Mouse (Mus musculus): Measurements from ENCODE around the gene Jam3. TPM values are rescaled to one million over a fixed set of nuclear protein-coding genes. Genes with fewer than 3 reads are reported as not detected.

Jam3 gene
- polyA plus RNA-seq, 1 experiment from 2014 or later, result 100 TPM

- Histone ChIP-seq H3K4me1 (peaks cover 5% of the 10 kb centered on the region; the same call in 1 of the 2 replicates), H3K27me3 (replicated peaks; ENCODE audit: low read depth, poor library complexity, severe bottlenecking) (no peaks in the 10 kb centered on the region), H3K36me3 (replicated peaks) (peaks cover 98% of the 10 kb centered on the region), H3K9me3 (no peaks in the 10 kb centered on the region), H3K4me3 (no peak overlapping the region), H3K27ac (replicated peaks) (no peak overlapping the region)
- no peak for DNase-seq (ENCODE audit: low spot score)
- 88% methylated on average over 4 of the region's 4 CpGs for WGBS
Measured at GRCm38 (mm10) chr9:27099474-27099873, 55.7 kb downstream of the Jam3 start.

- 83% methylated on average over 8 of the region's 8 CpGs for WGBS
- Histone ChIP-seq H3K4me1 (peaks cover 5% of the 10 kb centered on the region; the same call in 1 of the 2 replicates), H3K36me3 (replicated peaks) (peaks cover 98% of the 10 kb centered on the region), H3K27ac (replicated peaks) (no peak overlapping the region), H3K9me3 (no peaks in the 10 kb centered on the region), H3K4me3 (no peak overlapping the region), H3K27me3 (replicated peaks; ENCODE audit: low read depth, poor library complexity, severe bottlenecking) (no peaks in the 10 kb centered on the region)
- no peak for DNase-seq (ENCODE audit: low spot score)
Measured at GRCm38 (mm10) chr9:27098557-27098956, 56.7 kb downstream of the Jam3 start.

GRCm38 (mm10) chr9:27098092-27098491 is 57.1 kb downstream of the Jam3 start:
- no peak overlapping the region for H3K27ac ChIP-seq (replicated peaks)
- no peaks in the 10 kb centered on the region for H3K9me3 ChIP-seq
- H3K36me3 ChIP-seq (replicated peaks), result peaks cover 98% of the 10 kb centered on the region
- 37% methylated on average over 4 of the region's 4 CpGs for WGBS
- H3K4me3 ChIP-seq, result no peak overlapping the region
- peaks cover 5% of the 10 kb centered on the region; the same call in 1 of the 2 replicates for H3K4me1 ChIP-seq
- DNase-seq (ENCODE audit: low spot score), result no peak
- no peaks in the 10 kb centered on the region for H3K27me3 ChIP-seq (replicated peaks; ENCODE audit: low read depth, poor library complexity, severe bottlenecking)

- no peak overlapping the region for H3K4me3 ChIP-seq
- 90% methylated on average over 6 of the region's 6 CpGs for WGBS
- H3K4me1 ChIP-seq, result peaks cover 3% of the 10 kb centered on the region; the same call in 1 of the 2 replicates
- no peak overlapping the region for H3K27ac ChIP-seq (replicated peaks)
- H3K9me3 ChIP-seq, result no peaks in the 10 kb centered on the region
- peaks cover 99% of the 10 kb centered on the region for H3K36me3 ChIP-seq (replicated peaks)
- H3K27me3 ChIP-seq (replicated peaks; ENCODE audit: low read depth, poor library complexity, severe bottlenecking), result no peaks in the 10 kb centered on the region
- DNase-seq (ENCODE audit: low spot score), result no peak
Measured at GRCm38 (mm10) chr9:27092916-27093315, 62.3 kb downstream of the Jam3 start.

- Histone ChIP-seq H3K36me3 (replicated peaks) (peaks cover 99% of the 10 kb centered on the region), H3K9me3 (no peaks in the 10 kb centered on the region), H3K4me3 (no peak overlapping the region), H3K4me1 (no peaks in the 10 kb centered on the region), H3K27me3 (replicated peaks; ENCODE audit: low read depth, poor library complexity, severe bottlenecking) (no peaks in the 10 kb centered on the region), H3K27ac (replicated peaks) (no peak overlapping the region)
- WGBS, result 93% methylated on average over 13 of the region's 13 CpGs
- no peak for DNase-seq (ENCODE audit: low spot score)
Measured at GRCm38 (mm10) chr9:27090801-27091775, 64.1 kb downstream of the Jam3 start.

GRCm38 (mm10) chr9:27090134-27090533 is 65.1 kb downstream of the Jam3 start:
- Histone ChIP-seq H3K27ac (replicated peaks) (no peak overlapping the region), H3K4me3 (no peak overlapping the region), H3K27me3 (replicated peaks; ENCODE audit: low read depth, poor library complexity, severe bottlenecking) (no peaks in the 10 kb centered on the region), H3K4me1 (no peaks in the 10 kb centered on the region), H3K36me3 (replicated peaks) (peaks cover 99% of the 10 kb centered on the region), H3K9me3 (no peaks in the 10 kb centered on the region)
- no peak for DNase-seq (ENCODE audit: low spot score)
- 94% methylated on average over 1 of the region's 1 CpGs for WGBS

- DNase-seq (ENCODE audit: low spot score), result no peak
- Histone ChIP-seq H3K27ac (replicated peaks) (no peak overlapping the region), H3K4me3 (no peak overlapping the region), H3K36me3 (replicated peaks) (peaks cover 100% of the 10 kb centered on the region), H3K27me3 (replicated peaks; ENCODE audit: low read depth, poor library complexity, severe bottlenecking) (no peaks in the 10 kb centered on the region), H3K9me3 (no peaks in the 10 kb centered on the region), H3K4me1 (no peaks in the 10 kb centered on the region)
- WGBS, result 89% methylated on average over 3 of the region's 3 CpGs
Measured at GRCm38 (mm10) chr9:27087402-27087801, 67.8 kb downstream of the Jam3 start.

- DNase-seq (ENCODE audit: low spot score), result no peak
- WGBS, result 90% methylated on average over 5 of the region's 5 CpGs
- Histone ChIP-seq H3K27me3 (replicated peaks; ENCODE audit: low read depth, poor library complexity, severe bottlenecking) (no peaks in the 10 kb centered on the region), H3K9me3 (no peaks in the 10 kb centered on the region), H3K27ac (replicated peaks) (no peak overlapping the region), H3K4me1 (no peaks in the 10 kb centered on the region), H3K4me3 (no peak overlapping the region), H3K36me3 (replicated peaks) (peaks cover 100% of the 10 kb centered on the region)
Measured at GRCm38 (mm10) chr9:27086256-27086655, 69.0 kb downstream of the Jam3 start.

GRCm38 (mm10) chr9:27075812-27076211 is 79.4 kb downstream of the Jam3 start:
- H3K4me1 ChIP-seq, result no peaks in the 10 kb centered on the region
- H3K36me3 ChIP-seq (replicated peaks), result peaks cover 95% of the 10 kb centered on the region
- H3K9me3 ChIP-seq, result no peaks in the 10 kb centered on the region
- DNase-seq (ENCODE audit: low spot score), result no peak
- no peaks in the 10 kb centered on the region for H3K27me3 ChIP-seq (replicated peaks; ENCODE audit: low read depth, poor library complexity, severe bottlenecking)
- H3K4me3 ChIP-seq, result no peak overlapping the region
- H3K27ac ChIP-seq (replicated peaks), result no peak overlapping the region

GRCm38 (mm10) chr9:27074677-27075076 is 80.5 kb downstream of the Jam3 start:
- Histone ChIP-seq H3K4me3 (no peak overlapping the region), H3K4me1 (no peaks in the 10 kb centered on the region), H3K27me3 (replicated peaks; ENCODE audit: low read depth, poor library complexity, severe bottlenecking) (no peaks in the 10 kb centered on the region), H3K9me3 (no peaks in the 10 kb centered on the region), H3K27ac (replicated peaks) (no peak overlapping the region), H3K36me3 (replicated peaks) (peaks cover 96% of the 10 kb centered on the region)
- 85% methylated on average over 1 of the region's 1 CpGs for WGBS
- no peak for DNase-seq (ENCODE audit: low spot score)

GRCm38 (mm10) chr9:27070895-27071294 is 84.3 kb downstream of the Jam3 start:
- no peak for DNase-seq (ENCODE audit: low spot score)
- H3K36me3 ChIP-seq (replicated peaks), result peaks cover 100% of the 10 kb centered on the region
- no peaks in the 10 kb centered on the region for H3K9me3 ChIP-seq
- 95% methylated on average over 4 of the region's 4 CpGs for WGBS
- no peaks in the 10 kb centered on the region for H3K27me3 ChIP-seq (replicated peaks; ENCODE audit: low read depth, poor library complexity, severe bottlenecking)
- H3K27ac ChIP-seq (replicated peaks), result no peak overlapping the region
- H3K4me1 ChIP-seq, result no peaks in the 10 kb centered on the region
- no peak overlapping the region for H3K4me3 ChIP-seq

- Histone ChIP-seq H3K9me3 (no peaks in the 10 kb centered on the region), H3K4me1 (no peaks in the 10 kb centered on the region), H3K36me3 (replicated peaks) (peaks cover 98% of the 10 kb centered on the region), H3K4me3 (no peak overlapping the region), H3K27me3 (replicated peaks; ENCODE audit: low read depth, poor library complexity, severe bottlenecking) (no peaks in the 10 kb centered on the region), H3K27ac (replicated peaks) (no peak overlapping the region)
- DNase-seq (ENCODE audit: low spot score), result no peak
- WGBS, result 96% methylated on average over 5 of the region's 5 CpGs
Measured at GRCm38 (mm10) chr9:27058341-27058740, 96.9 kb downstream of the Jam3 start.

- Histone ChIP-seq H3K4me1 (no peaks in the 10 kb centered on the region), H3K36me3 (replicated peaks) (peaks cover 99% of the 10 kb centered on the region), H3K27me3 (replicated peaks; ENCODE audit: low read depth, poor library complexity, severe bottlenecking) (no peaks in the 10 kb centered on the region), H3K27ac (replicated peaks) (no peak overlapping the region), H3K9me3 (no peaks in the 10 kb centered on the region), H3K4me3 (no peak overlapping the region)
- 85% methylated on average over 2 of the region's 2 CpGs for WGBS
- no peak for DNase-seq (ENCODE audit: low spot score)
Measured at GRCm38 (mm10) chr9:27049492-27049891, 105.7 kb downstream of the Jam3 start.
